Comparison of ENCODE assay signal across 26 mouse cellular contexts in genomic region chr7:35106614-35107013, GRCm38 (mm10). TPM values are rescaled to one million over a fixed set of nuclear protein-coding genes. Genes with fewer than 3 reads are reported as not detected.
DNase-seq lines count a peak whose midpoint lies in the region; ATAC-seq and TF ChIP-seq lines count a peak whose summit lies in the region.
"Had no signal": no experiment of that assay in that cellular context is flagged by ENCODE, and none has a peak within 500 bp of the region (broad histone marks: within the 10 kb centered on the region; RNA-seq: fewer than 3 reads in every experiment).

No protein-coding gene starts in this region.

- WGBS in heart, embryonic 12.5 days = 65% methylated on average over 7 of the region's 7 CpGs
- 83% methylated on average over 7 of the region's 7 CpGs for WGBS in hindbrain, embryonic 11.5 days

- H3K36me3 ChIP-seq in heart, embryonic 12.5 days = no peaks in the 10 kb centered on the region
- H3K36me3 ChIP-seq in hindbrain, embryonic 11.5 days (ENCODE audit: control insufficient read depth, insufficient read depth, low read length) = no peaks in the 10 kb centered on the region
- H3K36me3 ChIP-seq: embryonic facial prominence, embryonic 10.5 days; embryonic facial prominence, embryonic 12.5 days; forebrain, embryonic 15.5 days; G1E had no signal

- no peak overlapping the region for H3K27ac ChIP-seq in heart, embryonic 12.5 days (ENCODE audit: poor library complexity, severe bottlenecking)
- peak overlapping the region; percentile 36 for H3K27ac ChIP-seq in bone marrow macrophage, adult 2 months (ENCODE audit: insufficient read depth, low read depth, low read length)
- H3K27ac ChIP-seq in hindbrain, embryonic 11.5 days (ENCODE audit: low read depth, low read length) = no peak overlapping the region
- H3K27ac ChIP-seq: embryonic facial prominence, embryonic 10.5 days; embryonic facial prominence, embryonic 12.5 days; forebrain, embryonic 13.5 days; forebrain, embryonic 15.5 days had no signal

- peaks cover 12% of the 10 kb centered on the region for H3K4me1 ChIP-seq in heart, embryonic 12.5 days (replicated peaks)
- H3K4me1 ChIP-seq in bone marrow macrophage, adult 2 months (ENCODE audit: control insufficient read depth, insufficient read depth, low read length) = peaks cover 17% of the 10 kb centered on the region
- H3K4me1 ChIP-seq in hindbrain, embryonic 11.5 days (replicated peaks; ENCODE audit: control insufficient read depth, insufficient read depth, low read length) = no peaks in the 10 kb centered on the region
- H3K4me1 ChIP-seq: embryonic facial prominence, embryonic 12.5 days; forebrain, embryonic 13.5 days; forebrain, embryonic 15.5 days had no signal

- H3K4me3 ChIP-seq in heart, embryonic 12.5 days = no peak overlapping the region
- H3K4me3 ChIP-seq in bone marrow macrophage, adult 2 months (ENCODE audit: insufficient read depth, low read length) = no peak overlapping the region
- no peak overlapping the region for H3K4me3 ChIP-seq in hindbrain, embryonic 11.5 days (ENCODE audit: low read depth, low read length)
- H3K4me3 ChIP-seq: embryonic facial prominence, embryonic 10.5 days; embryonic facial prominence, embryonic 12.5 days; forebrain, embryonic 13.5 days; forebrain, embryonic 15.5 days had no signal

- H3K9me3 ChIP-seq in heart, embryonic 12.5 days (replicated peaks) = peaks cover 3% of the 10 kb centered on the region
- no peaks in the 10 kb centered on the region for H3K9me3 ChIP-seq in hindbrain, embryonic 11.5 days (ENCODE audit: control insufficient read depth, low read length)
- H3K9me3 ChIP-seq: forebrain, embryonic 13.5 days; forebrain, embryonic 15.5 days; G1E had no signal

- DNase-seq in heart, adult 11 months = peak; percentile 88
- DNase-seq in layer of hippocampus, postnatal 14 days (ENCODE audit: low spot score in 2 of 2) = no peak
- DNase-seq in hindbrain, embryonic 11.5 days (ENCODE audit: low spot score) = no peak
- DNase-seq: adrenal gland, adult 8-10 months; adrenal gland, postnatal 14 days; adrenal gland, postnatal 36 days; B cell, adult 2 months; cerebellum, adult 11 months; cerebellum, adult 18-20 months; cerebellum, adult 8-10 months; cerebellum, adult 9-11 months; cerebellum, postnatal 14 days; cerebellum, postnatal 36 days had no signal

- no peak for TF ChIP-seq POLR2A in bone marrow macrophage, adult 2 months (IDR thresholded peaks at IDR 0.05; ENCODE audit: borderline replicate concordance, low read depth, low read length)

- H3K4me2 ChIP-seq in heart, embryonic 12.5 days = no peak overlapping the region
- H3K4me2 ChIP-seq in hindbrain, embryonic 11.5 days (replicated peaks; ENCODE audit: low read depth, low read length) = no peak overlapping the region
- H3K4me2 ChIP-seq: embryonic facial prominence, embryonic 12.5 days; forebrain, embryonic 13.5 days; forebrain, embryonic 15.5 days had no signal

- H3K9ac ChIP-seq in heart, embryonic 12.5 days = no peak overlapping the region
- no peak overlapping the region for H3K9ac ChIP-seq in hindbrain, embryonic 11.5 days (ENCODE audit: low read depth, low read length)
- H3K9ac ChIP-seq: embryonic facial prominence, embryonic 12.5 days; forebrain, embryonic 13.5 days; forebrain, embryonic 15.5 days had no signal

- no peak for ATAC-seq in heart, embryonic 12.5 days (ENCODE audit: insufficient number of reproducible peaks, low FRiP score)
- peak; percentile 40; the same call in 1 of the 2 replicates for ATAC-seq in granulocyte monocyte progenitor cell, adult 5-6 weeks (replicated peaks; ENCODE audit: poor library complexity, severe bottlenecking)
- ATAC-seq in monocyte, adult 5-6 weeks (replicated peaks; ENCODE audit: insufficient number of reproducible peaks, low FRiP score, low TSS enrichment, poor library complexity, severe bottlenecking) = peak; percentile 71
- no peak for ATAC-seq in hindbrain, embryonic 11.5 days (ENCODE audit: low FRiP score)
- ATAC-seq: activated CD4-positive, CD25-positive, alpha-beta regulatory T cell, adult 4 months; CD4-positive, CD25-positive, alpha-beta regulatory T cell, adult 4 months; forebrain, embryonic 13.5 days; forebrain, embryonic 15.5 days; Patski had no signal

- no peaks in the 10 kb centered on the region for H3K27me3 ChIP-seq in heart, embryonic 12.5 days (replicated peaks)
- H3K27me3 ChIP-seq in hindbrain, embryonic 11.5 days (ENCODE audit: control insufficient read depth, insufficient read depth, low read length) = no peaks in the 10 kb centered on the region
- H3K27me3 ChIP-seq: CH12.LX; embryonic facial prominence, embryonic 12.5 days; forebrain, embryonic 13.5 days; forebrain, embryonic 15.5 days; Patski had no signal

- TF ChIP-seq CTCF in bone marrow macrophage, adult 2 months (IDR thresholded peaks at IDR 0.05; ENCODE audit: low read depth, low read length) = no peak

RNA-seq across cellular contexts. Expression of gene Cebpa, which starts 12.5 kb away (rescaled TPM):
- polyA plus RNA-seq in heart, embryonic 12.5 days (2016; fragmentation: Nextera tagmentation; extraction: Ambion mirVana) = 0.64 and 0.92 TPM in 2 replicates
- 78.9 and 79.1 TPM in 2 replicates for polyA plus RNA-seq in bone marrow macrophage, adult 2 months (2012; ENCODE audit: insufficient read depth, insufficient read length, missing spikeins)
- 89.6 and 92.8 TPM in 2 replicates for total RNA-seq in granulocyte monocyte progenitor cell, adult 5-6 weeks (2014; fragmentation: Nextera tagmentation)
- total RNA-seq in granulocyte monocyte progenitor cell, adult 5-6 weeks (2017) = 33.3 and 45.1 TPM in 2 replicates
- 9.3 to 16.4 TPM (median 10.3 TPM) in 3 replicates for total RNA-seq in monocyte, adult 5-6 weeks (2017)
- 10 to 100 TPM; 16.4 to 16.9 TPM for total RNA-seq in layer of hippocampus, postnatal 14 days (2021)
- polyA plus RNA-seq in hindbrain, embryonic 11.5 days (2014; fragmentation: Nextera tagmentation; extraction: Ambion mirVana) = 0.43 and 0.54 TPM in 2 replicates
- total RNA-seq: CH12.LX, G1E had no signal

RNA-seq across cellular contexts. Expression of gene Cebpg, which starts 50.2 kb away (rescaled TPM):
- 23.6 and 26.3 TPM in 2 replicates for polyA plus RNA-seq in heart, embryonic 12.5 days (2016; fragmentation: Nextera tagmentation; extraction: Ambion mirVana)
- 42.6 and 43.2 TPM in 2 replicates for polyA plus RNA-seq in bone marrow macrophage, adult 2 months (2012; ENCODE audit: insufficient read depth, insufficient read length, missing spikeins)
- 21.3 TPM in 2 replicates for total RNA-seq in granulocyte monocyte progenitor cell, adult 5-6 weeks (2014; fragmentation: Nextera tagmentation)
- 22.5 and 26.3 TPM in 2 replicates for total RNA-seq in granulocyte monocyte progenitor cell, adult 5-6 weeks (2017)
- 50.2 to 83.4 TPM (median 69.0 TPM) in 3 replicates for total RNA-seq in monocyte, adult 5-6 weeks (2017)
- total RNA-seq in layer of hippocampus, postnatal 14 days (2021) = 10 to 100 TPM; 27.0 to 28.5 TPM
- 37.8 and 39.3 TPM in 2 replicates for polyA plus RNA-seq in hindbrain, embryonic 11.5 days (2014; fragmentation: Nextera tagmentation; extraction: Ambion mirVana)

Comparison
In these comparisons a context has a peak if more than half of its experiments do, and no peak if none do; other contexts are left out.
1. ATAC-seq: peak in granulocyte monocyte progenitor cell, adult 5-6 weeks (single experiment) and monocyte, adult 5-6 weeks (single experiment); none in heart, embryonic 12.5 days (single experiment) and hindbrain, embryonic 11.5 days (single experiment).